Mouse (Mus musculus): ENCODE measurements around the gene Olfr458.
"Not testable (repeated sequence)": the region's sequence is repeated elsewhere in the genome, so short reads cannot be mapped to it uniquely, and the experiment has no call there.

The Olfr458 gene

GRCm38 (mm10) chr6:42465096-42465495, at the start of gene Olfr458:
Gene Olfr458 (minus strand): TSS chr6:42465196.
- DNase-seq = no peak

GRCm38 (mm10) chr6:42513461-42513860, 48.5 kb upstream of the Olfr458 start:
- no peak for DNase-seq

- no peak for DNase-seq
Measured at GRCm38 (mm10) chr6:42509311-42509710, 44.3 kb upstream of the Olfr458 start.

GRCm38 (mm10) chr6:42503478-42503877, 38.5 kb upstream of the Olfr458 start:
- no peak for DNase-seq

GRCm38 (mm10) chr6:42489731-42490130, 24.7 kb upstream of the Olfr458 start:
- DNase-seq = no peak

GRCm38 (mm10) chr6:42487114-42487513, 22.1 kb upstream of the Olfr458 start, which contains the start of gene Olfr456:
Gene Olfr456 (minus strand): TSS chr6:42487214.
- no peak for DNase-seq

- DNase-seq = no peak
Measured at GRCm38 (mm10) chr6:42484633-42485032, 19.6 kb upstream of the Olfr458 start.

GRCm38 (mm10) chr6:42476235-42476634, 11.2 kb upstream of the Olfr458 start, which contains the start of gene Olfr457:
Gene Olfr457 (minus strand): TSS chr6:42476335.
- no peak for DNase-seq

GRCm38 (mm10) chr6:42471298-42471697, 6.3 kb upstream of the Olfr458 start:
- DNase-seq = not testable (repeated sequence)

GRCm38 (mm10) chr6:42470542-42470941, 5.5 kb upstream of the Olfr458 start:
- no peak for DNase-seq

GRCm38 (mm10) chr6:42447381-42447780, 17.6 kb downstream of the Olfr458 start:
- DNase-seq = no peak

- DNase-seq = no peak
Measured at GRCm38 (mm10) chr6:42444491-42444890, 20.5 kb downstream of the Olfr458 start.

- no peak for DNase-seq
Measured at GRCm38 (mm10) chr6:42441395-42441794, 23.6 kb downstream of the Olfr458 start.

GRCm38 (mm10) chr6:42435490-42435889, 29.5 kb downstream of the Olfr458 start:
- no peak for DNase-seq

GRCm38 (mm10) chr6:42434446-42434845, 30.6 kb downstream of the Olfr458 start, which contains the start of gene Tas2r126:
Gene Tas2r126 (plus strand): TSS chr6:42434535.
- no peak for DNase-seq

- DNase-seq = no peak
Measured at GRCm38 (mm10) chr6:42433554-42433953, 31.4 kb downstream of the Olfr458 start.

- no peak for DNase-seq
Measured at GRCm38 (mm10) chr6:42426337-42426736, 38.7 kb downstream of the Olfr458 start.

GRCm38 (mm10) chr6:42424472-42424871, 40.5 kb downstream of the Olfr458 start:
- no peak for DNase-seq

GRCm38 (mm10) chr6:42421439-42421838, 43.6 kb downstream of the Olfr458 start:
- DNase-seq = no peak

- DNase-seq = no peak
Measured at GRCm38 (mm10) chr6:42419443-42419842, 45.6 kb downstream of the Olfr458 start.
